Mouse (Mus musculus): Measurements from ENCODE around the gene Ccdc124. TPM values are rescaled to one million over a fixed set of nuclear protein-coding genes. Genes with fewer than 3 reads are reported as not detected.

The Ccdc124 gene
- 99.2 and 103 TPM in 2 replicates for polyA plus RNA-seq (2012; rRNA removed)

GRCm38 (mm10) chr8:70873364-70873985 lies at the start of gene Ccdc124:
Gene Ccdc124, minus strand, starts transcription at chr8:70873935.

GRCm38 (mm10) chr8:70905831-70906736 lies 32.3 kb upstream of the Ccdc124 start, which contains the start of gene Map1s:
Gene Map1s, plus strand, starts transcription at chr8:70905932.

GRCm38 (mm10) chr8:70897021-70897680 lies 23.4 kb upstream of the Ccdc124 start, which contains the start of gene Rpl18a:
Gene Rpl18a, minus strand, starts transcription at chr8:70897412.

GRCm38 (mm10) chr8:70892022-70892895 lies 18.5 kb upstream of the Ccdc124 start, which contains the start of gene Slc5a5:
Gene Slc5a5, minus strand, starts transcription at chr8:70892757.

GRCm38 (mm10) chr8:70862824-70863641 lies 10.7 kb downstream of the Ccdc124 start, which contains the start of gene Kcnn1:
Gene Kcnn1, minus strand, starts transcription at chr8:70863258.

GRCm38 (mm10) chr8:70839408-70840351 lies 34.1 kb downstream of the Ccdc124 start, which contains the start of gene Arrdc2:
Gene Arrdc2, minus strand, starts transcription at chr8:70839720.

Other genes with a start within 250 kb of the Ccdc124 start
- 0.19 and 0.29 TPM in 2 replicates for gene Gdf15, start 241.5 kb downstream of the Ccdc124 start, polyA plus RNA-seq (2012; rRNA removed)
- 59.2 and 61.0 TPM in 2 replicates for gene Pgpep1, start 213.5 kb downstream of the Ccdc124 start, polyA plus RNA-seq (2012; rRNA removed)
- gene Lsm4, start 200.7 kb downstream of the Ccdc124 start, polyA plus RNA-seq (2012; rRNA removed), result 183 and 207 TPM in 2 replicates
- 210 and 211 TPM in 2 replicates for gene Jund, start 175.0 kb downstream of the Ccdc124 start, polyA plus RNA-seq (2012; rRNA removed)
- 0.08 and 0.10 TPM in 2 replicates for gene Iqcn, start 170.5 kb downstream of the Ccdc124 start, polyA plus RNA-seq (2012; rRNA removed)
- gene Gm3336, start 155.4 kb downstream of the Ccdc124 start, polyA plus RNA-seq (2012; rRNA removed), result not detected in 2 replicates
- gene Pde4c, start 150.2 kb downstream of the Ccdc124 start, polyA plus RNA-seq (2012; rRNA removed), result 0.53 and 0.63 TPM in 2 replicates
- 325 and 328 TPM in 2 replicates for gene Rab3a, start 119.3 kb downstream of the Ccdc124 start, polyA plus RNA-seq (2012; rRNA removed)
- gene Mpv17l2, start 113.0 kb downstream of the Ccdc124 start, polyA plus RNA-seq (2012; rRNA removed), result 29.6 and 30.7 TPM in 2 replicates
- gene Pik3r2, start 97.2 kb downstream of the Ccdc124 start, polyA plus RNA-seq (2012; rRNA removed), result 130 and 142 TPM in 2 replicates
- gene Mast3, start 68.9 kb downstream of the Ccdc124 start, polyA plus RNA-seq (2012; rRNA removed), result 34.8 and 40.4 TPM in 2 replicates
- gene Il12rb1, start 65.5 kb downstream of the Ccdc124 start, polyA plus RNA-seq (2012; rRNA removed), result 0.09 and 0.25 TPM in 2 replicates
- gene Arrdc2, start 34.2 kb downstream of the Ccdc124 start, polyA plus RNA-seq (2012; rRNA removed), result 25.9 and 29.4 TPM in 2 replicates
- 27.1 and 32.0 TPM in 2 replicates for gene Kcnn1, start 10.7 kb downstream of the Ccdc124 start, polyA plus RNA-seq (2012; rRNA removed)
- gene Slc5a5, start 18.8 kb upstream of the Ccdc124 start, polyA plus RNA-seq (2012; rRNA removed), result 1.3 and 1.4 TPM in 2 replicates
- gene Rpl18a, start 23.5 kb upstream of the Ccdc124 start, polyA plus RNA-seq (2012; rRNA removed), result 3,162 and 3,295 TPM in 2 replicates
- 64.2 and 71.1 TPM in 2 replicates for gene Map1s, start 32.0 kb upstream of the Ccdc124 start, polyA plus RNA-seq (2012; rRNA removed)

All from central nervous system, embryonic 14 days (tissue).